In the genomic region with DNA sequence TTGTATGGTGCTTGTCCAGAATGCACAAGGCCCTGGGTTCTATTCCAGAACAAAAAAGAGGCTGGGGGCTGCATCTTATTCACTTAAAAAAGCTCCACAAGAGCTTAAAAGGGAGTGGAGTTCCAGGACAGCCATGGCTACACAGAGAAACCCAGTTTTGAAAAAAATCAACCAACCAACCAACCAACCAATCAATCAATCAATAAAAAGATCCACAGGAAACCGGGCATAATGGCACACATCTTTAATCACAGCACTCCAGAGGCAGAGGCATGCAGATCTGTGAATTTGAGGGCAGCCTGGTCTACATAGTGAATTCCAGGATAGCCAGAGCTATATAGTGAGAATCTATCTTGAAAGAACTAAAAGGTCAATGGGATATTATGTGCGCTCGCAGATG, we compare ENCODE assay signal across 19 mouse cellular contexts. TPM values are rescaled to one million over a fixed set of nuclear protein-coding genes. Genes with fewer than 3 reads are reported as not detected.
A peak's percentile ranks its signal among the peaks of the same experiment; 100 is the strongest.
DNase-seq lines count a peak whose midpoint lies in the region; ATAC-seq lines count a peak whose summit lies in the region.
"Had no signal": no experiment of that assay in that cellular context is flagged by ENCODE, and none has a peak within 500 bp of the region (broad histone marks: within the 10 kb centered on the region; RNA-seq: fewer than 3 reads in every experiment).

No protein-coding gene starts in this region.

- peaks cover 10% of the 10 kb centered on the region for H3K4me1 ChIP-seq in forebrain, embryonic 14.5 days (ENCODE audit: control insufficient read depth, insufficient read depth, low read length)
- peaks cover 2% of the 10 kb centered on the region; the same call in 1 of the 2 replicates for H3K4me1 ChIP-seq in forebrain, embryonic 11.5 days (replicated peaks; ENCODE audit: control insufficient read depth, insufficient read depth, low read length)
- H3K4me1 ChIP-seq in liver, embryonic 12.5 days: peaks cover 43% of the 10 kb centered on the region
- H3K4me1 ChIP-seq in liver, embryonic 11.5 days (replicated peaks; ENCODE audit: control insufficient read depth, insufficient read depth, low read length): peaks cover 20% of the 10 kb centered on the region
- H3K4me1 ChIP-seq in forebrain, embryonic 15.5 days: peaks cover 29% of the 10 kb centered on the region
- peaks cover 37% of the 10 kb centered on the region for H3K4me1 ChIP-seq in neural tube, embryonic 13.5 days (replicated peaks)

- no peak for DNase-seq in forebrain, embryonic 14.5 days (ENCODE audit: low spot score)
- no peak for DNase-seq in forebrain, embryonic 11.5 days (ENCODE audit: low spot score)
- no peak for DNase-seq in liver, embryonic 11.5 days (ENCODE audit: low spot score)
- DNase-seq in lung, postnatal 25 days (ENCODE audit: low spot score): no peak
- DNase-seq: adrenal gland, postnatal 10 days; cerebellum, adult 11 months; cerebellum, postnatal 14 days; embryo, embryonic 11 days; gastrocnemius, postnatal 14 days; layer of hippocampus, postnatal 36 days; lung, postnatal 14 days; right cerebral cortex, postnatal 14 days; thymus, postnatal 36 days had no signal

- H3K4me3 ChIP-seq in forebrain, embryonic 14.5 days (ENCODE audit: low read depth, low read length): no peak overlapping the region
- H3K4me3 ChIP-seq in forebrain, embryonic 11.5 days (ENCODE audit: low read depth, low read length): no peak overlapping the region
- no peak overlapping the region for H3K4me3 ChIP-seq in liver, embryonic 12.5 days
- H3K4me3 ChIP-seq in liver, embryonic 11.5 days (ENCODE audit: low read depth, low read length): no peak overlapping the region
- H3K4me3 ChIP-seq in forebrain, embryonic 15.5 days: no peak overlapping the region
- H3K4me3 ChIP-seq in neural tube, embryonic 13.5 days: no peak overlapping the region
- H3K4me3 ChIP-seq: heart, embryonic 10.5 days had no signal

- H3K4me2 ChIP-seq in forebrain, embryonic 14.5 days (ENCODE audit: low read length): peak overlapping the region; percentile 72; the same call in 1 of the 2 replicates
- H3K4me2 ChIP-seq in forebrain, embryonic 11.5 days (ENCODE audit: low read depth, low read length, severe bottlenecking): no peak overlapping the region
- peak overlapping the region; percentile 90; the same call in 1 of the 2 replicates for H3K4me2 ChIP-seq in liver, embryonic 12.5 days
- no peak overlapping the region for H3K4me2 ChIP-seq in liver, embryonic 11.5 days
- peak overlapping the region; percentile 51; the same call in 1 of the 2 replicates for H3K4me2 ChIP-seq in forebrain, embryonic 15.5 days (replicated peaks)
- H3K4me2 ChIP-seq in neural tube, embryonic 13.5 days: peak overlapping the region; percentile 82

- no peak for ATAC-seq in forebrain, embryonic 14.5 days
- no peak for ATAC-seq in forebrain, embryonic 11.5 days (replicated peaks; ENCODE audit: low FRiP score)
- ATAC-seq in liver, embryonic 12.5 days: no peak
- no peak for ATAC-seq in liver, embryonic 11.5 days (replicated peaks; ENCODE audit: low FRiP score)
- ATAC-seq in forebrain, embryonic 15.5 days (replicated peaks): no peak
- no peak for ATAC-seq in neural tube, embryonic 13.5 days (ENCODE audit: low read depth)
- no peak for ATAC-seq in frontal cortex, adult (ENCODE audit: low TSS enrichment)

- H3K27me3 ChIP-seq in forebrain, embryonic 14.5 days (replicated peaks; ENCODE audit: control insufficient read depth, insufficient read depth, low read length): no peaks in the 10 kb centered on the region
- H3K27me3 ChIP-seq in forebrain, embryonic 11.5 days (ENCODE audit: control insufficient read depth, insufficient read depth, low read length): no peaks in the 10 kb centered on the region
- no peaks in the 10 kb centered on the region for H3K27me3 ChIP-seq in liver, embryonic 12.5 days (replicated peaks)
- no peaks in the 10 kb centered on the region for H3K27me3 ChIP-seq in liver, embryonic 11.5 days (replicated peaks; ENCODE audit: control insufficient read depth, insufficient read depth, low read length)
- H3K27me3 ChIP-seq in forebrain, embryonic 15.5 days: no peaks in the 10 kb centered on the region
- no peaks in the 10 kb centered on the region for H3K27me3 ChIP-seq in neural tube, embryonic 13.5 days
- H3K27me3 ChIP-seq: CH12.LX had no signal

- peaks cover 17% of the 10 kb centered on the region; the same call in 1 of the 2 replicates for H3K36me3 ChIP-seq in forebrain, embryonic 14.5 days (ENCODE audit: control insufficient read depth, insufficient read depth, low read length)
- peaks cover 3% of the 10 kb centered on the region for H3K36me3 ChIP-seq in forebrain, embryonic 11.5 days (ENCODE audit: control insufficient read depth, insufficient read depth, low read length)
- peaks cover 22% of the 10 kb centered on the region for H3K36me3 ChIP-seq in liver, embryonic 12.5 days
- H3K36me3 ChIP-seq in liver, embryonic 11.5 days (ENCODE audit: control insufficient read depth, insufficient read depth, low read length): peaks cover 12% of the 10 kb centered on the region
- peaks cover 10% of the 10 kb centered on the region for H3K36me3 ChIP-seq in forebrain, embryonic 15.5 days
- peaks cover 10% of the 10 kb centered on the region for H3K36me3 ChIP-seq in neural tube, embryonic 13.5 days

- no peak overlapping the region for H3K9ac ChIP-seq in forebrain, embryonic 14.5 days (ENCODE audit: low read length)
- H3K9ac ChIP-seq in forebrain, embryonic 11.5 days (ENCODE audit: low read length): no peak overlapping the region
- no peak overlapping the region for H3K9ac ChIP-seq in liver, embryonic 12.5 days
- no peak overlapping the region for H3K9ac ChIP-seq in liver, embryonic 11.5 days (ENCODE audit: low read depth, low read length)
- no peak overlapping the region for H3K9ac ChIP-seq in forebrain, embryonic 15.5 days (replicated peaks)
- no peak overlapping the region for H3K9ac ChIP-seq in neural tube, embryonic 13.5 days

- H3K27ac ChIP-seq in forebrain, embryonic 14.5 days (ENCODE audit: low read depth, low read length): no peak overlapping the region
- H3K27ac ChIP-seq in forebrain, embryonic 11.5 days (ENCODE audit: low read depth, low read length): no peak overlapping the region
- no peak overlapping the region for H3K27ac ChIP-seq in liver, embryonic 12.5 days
- H3K27ac ChIP-seq in liver, embryonic 11.5 days (ENCODE audit: low read depth, low read length): no peak overlapping the region
- H3K27ac ChIP-seq in forebrain, embryonic 15.5 days (replicated peaks): no peak overlapping the region
- H3K27ac ChIP-seq in neural tube, embryonic 13.5 days (replicated peaks): no peak overlapping the region
- H3K27ac ChIP-seq: heart, embryonic 10.5 days had no signal

- H3K9me3 ChIP-seq in forebrain, embryonic 14.5 days (replicated peaks; ENCODE audit: control insufficient read depth, low read length): no peaks in the 10 kb centered on the region
- no peaks in the 10 kb centered on the region for H3K9me3 ChIP-seq in forebrain, embryonic 11.5 days (ENCODE audit: control insufficient read depth, low read length)
- H3K9me3 ChIP-seq in liver, embryonic 12.5 days (replicated peaks): no peaks in the 10 kb centered on the region
- no peaks in the 10 kb centered on the region for H3K9me3 ChIP-seq in liver, embryonic 11.5 days (ENCODE audit: control insufficient read depth, low read length)
- no peaks in the 10 kb centered on the region for H3K9me3 ChIP-seq in forebrain, embryonic 15.5 days
- no peaks in the 10 kb centered on the region for H3K9me3 ChIP-seq in neural tube, embryonic 13.5 days
- H3K9me3 ChIP-seq: heart, embryonic 10.5 days had no signal

- 94% methylated on average over 3 of the region's 3 CpGs for WGBS in forebrain, embryonic 14.5 days
- WGBS in forebrain, embryonic 11.5 days: 92% methylated on average over 3 of the region's 3 CpGs
- 84% methylated on average over 3 of the region's 3 CpGs for WGBS in liver, embryonic 12.5 days (ENCODE audit: insufficient replicate concordance)
- 94% methylated on average over 3 of the region's 3 CpGs for WGBS in liver, embryonic 11.5 days
- WGBS in forebrain, embryonic 15.5 days: 94% methylated on average over 3 of the region's 3 CpGs
- WGBS in neural tube, embryonic 13.5 days: 87% methylated on average over 3 of the region's 3 CpGs

RNA-seq across cellular contexts. Expression of gene Stk38, which starts 2.8 kb away (rescaled TPM):
- polyA plus RNA-seq in forebrain, embryonic 14.5 days (2014; fragmentation: Nextera tagmentation; extraction: Ambion mirVana): 81.7 and 94.8 TPM in 2 replicates
- polyA plus RNA-seq in forebrain, embryonic 11.5 days (2014; fragmentation: Nextera tagmentation; extraction: Ambion mirVana): 134 and 143 TPM in 2 replicates
- polyA plus RNA-seq in liver, embryonic 12.5 days (2016; fragmentation: Nextera tagmentation; extraction: Ambion mirVana): 56.7 and 58.2 TPM in 2 replicates
- polyA plus RNA-seq in liver, embryonic 11.5 days (2014; fragmentation: Nextera tagmentation; extraction: Ambion mirVana): 83.3 and 90.1 TPM in 2 replicates
- 119 and 128 TPM in 2 replicates for polyA plus RNA-seq in forebrain, embryonic 15.5 days (2015; fragmentation: Nextera tagmentation; extraction: Ambion mirVana)
- polyA plus RNA-seq in neural tube, embryonic 13.5 days (2015; fragmentation: Nextera tagmentation; extraction: Ambion mirVana): 113 and 116 TPM in 2 replicates

RNA-seq across cellular contexts. Expression of gene Srsf3, which starts 27.4 kb away (rescaled TPM):
- polyA plus RNA-seq in forebrain, embryonic 14.5 days (2014; fragmentation: Nextera tagmentation; extraction: Ambion mirVana): 712 and 729 TPM in 2 replicates
- polyA plus RNA-seq in forebrain, embryonic 11.5 days (2014; fragmentation: Nextera tagmentation; extraction: Ambion mirVana): 823 and 865 TPM in 2 replicates
- polyA plus RNA-seq in liver, embryonic 12.5 days (2016; fragmentation: Nextera tagmentation; extraction: Ambion mirVana): 372 and 377 TPM in 2 replicates
- polyA plus RNA-seq in liver, embryonic 11.5 days (2014; fragmentation: Nextera tagmentation; extraction: Ambion mirVana): 532 and 579 TPM in 2 replicates
- polyA plus RNA-seq in forebrain, embryonic 15.5 days (2015; fragmentation: Nextera tagmentation; extraction: Ambion mirVana): 594 and 620 TPM in 2 replicates
- 513 and 586 TPM in 2 replicates for polyA plus RNA-seq in neural tube, embryonic 13.5 days (2015; fragmentation: Nextera tagmentation; extraction: Ambion mirVana)

RNA-seq across cellular contexts. Expression of gene Kctd20, which starts 53.3 kb away (rescaled TPM):
- polyA plus RNA-seq in forebrain, embryonic 14.5 days (2014; fragmentation: Nextera tagmentation; extraction: Ambion mirVana): 84.4 and 99.1 TPM in 2 replicates
- 112 and 116 TPM in 2 replicates for polyA plus RNA-seq in forebrain, embryonic 11.5 days (2014; fragmentation: Nextera tagmentation; extraction: Ambion mirVana)
- polyA plus RNA-seq in liver, embryonic 12.5 days (2016; fragmentation: Nextera tagmentation; extraction: Ambion mirVana): 87.0 and 92.4 TPM in 2 replicates
- 75.2 and 89.2 TPM in 2 replicates for polyA plus RNA-seq in liver, embryonic 11.5 days (2014; fragmentation: Nextera tagmentation; extraction: Ambion mirVana)
- polyA plus RNA-seq in forebrain, embryonic 15.5 days (2015; fragmentation: Nextera tagmentation; extraction: Ambion mirVana): 118 TPM in 2 replicates
- 92.2 and 96.8 TPM in 2 replicates for polyA plus RNA-seq in neural tube, embryonic 13.5 days (2015; fragmentation: Nextera tagmentation; extraction: Ambion mirVana)

Comparison
In these comparisons a context has a peak if more than half of its experiments do, and no peak if none do; other contexts are left out.
1. H3K4me2 ChIP-seq: peak in forebrain, embryonic 14.5 days (single experiment), liver, embryonic 12.5 days (single experiment), forebrain, embryonic 15.5 days (single experiment) and neural tube, embryonic 13.5 days (single experiment); none in forebrain, embryonic 11.5 days (single experiment) and liver, embryonic 11.5 days (single experiment).